Mouse (Mus musculus) stomach, postnatal 0 days (tissue): ENCODE data around the gene Nop16. TPM values are rescaled to one million over a fixed set of nuclear protein-coding genes. Genes with fewer than 3 reads are reported as not detected.

Source experiments
- ATAC-seq: fragments of 200-750 bp; cut with Nextera tagmentation; 2 replicates; pipeline ENCODE4 v1.8.0; 2017; ENCODE audit not compliant: low FRiP score, low TSS enrichment
- DNase-seq: peaks from one replicate; pipeline ENCODE4 v3.0.0-alpha.2; 2016; ENCODE audit warnings: low spot score
- H3K27ac ChIP-seq: fragments of 300-500 bp; sonication (generic); replicated peaks from 2 replicates; pipeline ENCODE4 v1.5.1; 2014; ENCODE audit warnings: mild to moderate bottlenecking, control low read depth
- H3K27me3 ChIP-seq: fragments of 300-500 bp; sonication (generic); 2 replicates; pipeline ENCODE4 v1.6.1; 2014; ENCODE audit warnings: low read length; ENCODE audit not compliant: control insufficient read depth, insufficient read depth
- H3K36me3 ChIP-seq: fragments of 300-500 bp; sonication (generic); 2 replicates; pipeline ENCODE4 v1.6.1; 2014; ENCODE audit warnings: low read length, mixed read lengths; ENCODE audit not compliant: control insufficient read depth, insufficient read depth
- H3K4me1 ChIP-seq: fragments of 300-500 bp; sonication (generic); replicated peaks from 2 replicates; pipeline ENCODE4 v1.6.1; 2014; ENCODE audit warnings: antibody characterized with exemption; ENCODE audit not compliant: control insufficient read depth, insufficient read depth
- H3K4me2 ChIP-seq: fragments of 300-500 bp; sonication (generic); replicated peaks from 2 replicates; pipeline ENCODE4 v1.6.1; 2014; ENCODE audit warnings: low read depth, mild to moderate bottlenecking, control low read depth, moderate library complexity
- H3K4me3 ChIP-seq: fragments of 300-500 bp; sonication (generic); 2 replicates; pipeline ENCODE4 v1.5.1; 2014; ENCODE audit warnings: low read depth, low read length, control low read depth
- H3K9ac ChIP-seq: fragments of 300-500 bp; sonication (generic); 2 replicates; pipeline ENCODE4 v1.6.1; 2014; ENCODE audit warnings: mild to moderate bottlenecking, low read length, control low read depth, mixed read lengths
- H3K9me3 ChIP-seq: fragments of 300-500 bp; sonication (generic); 2 replicates; pipeline ENCODE4 v1.6.1; 2016; ENCODE audit warnings: low read length; ENCODE audit not compliant: control insufficient read depth
- CTCF ChIP-seq: IDR thresholded peaks from 2 replicates; pipeline ENCODE4 v1.5.1; 2016; ENCODE audit warnings: antibody characterized with exemption, low read depth, mild to moderate bottlenecking, moderate library complexity
- EP300 ChIP-seq: optimal IDR thresholded peaks from 2 replicates; pipeline ENCODE3; 2016; ENCODE audit warnings: antibody characterized with exemption
- WGBS: fragments of 180-500 bp; shearing (Covaris S2); extraction: QIAGEN DNeasy Blood & Tissue Kit; methylation state at CpG from one replicate; pipeline ENCODE4 v1.1.7; 2014; 5-methylcytosine and 5-hydroxymethylcytosine counted together
- polyA plus RNA-seq: library from polyadenylated mRNA; unstranded; fragments of >200 nt; fragmentation: Nextera tagmentation; extraction: Ambion mirVana; gene quantifications from 2 replicates; pipeline ENCODE4 v1.2.1, GENCODE M21; 2015

The Nop16 gene
- polyA plus RNA-seq, 1 experiment from 2014 or later = 51.2 TPM

DNA sequence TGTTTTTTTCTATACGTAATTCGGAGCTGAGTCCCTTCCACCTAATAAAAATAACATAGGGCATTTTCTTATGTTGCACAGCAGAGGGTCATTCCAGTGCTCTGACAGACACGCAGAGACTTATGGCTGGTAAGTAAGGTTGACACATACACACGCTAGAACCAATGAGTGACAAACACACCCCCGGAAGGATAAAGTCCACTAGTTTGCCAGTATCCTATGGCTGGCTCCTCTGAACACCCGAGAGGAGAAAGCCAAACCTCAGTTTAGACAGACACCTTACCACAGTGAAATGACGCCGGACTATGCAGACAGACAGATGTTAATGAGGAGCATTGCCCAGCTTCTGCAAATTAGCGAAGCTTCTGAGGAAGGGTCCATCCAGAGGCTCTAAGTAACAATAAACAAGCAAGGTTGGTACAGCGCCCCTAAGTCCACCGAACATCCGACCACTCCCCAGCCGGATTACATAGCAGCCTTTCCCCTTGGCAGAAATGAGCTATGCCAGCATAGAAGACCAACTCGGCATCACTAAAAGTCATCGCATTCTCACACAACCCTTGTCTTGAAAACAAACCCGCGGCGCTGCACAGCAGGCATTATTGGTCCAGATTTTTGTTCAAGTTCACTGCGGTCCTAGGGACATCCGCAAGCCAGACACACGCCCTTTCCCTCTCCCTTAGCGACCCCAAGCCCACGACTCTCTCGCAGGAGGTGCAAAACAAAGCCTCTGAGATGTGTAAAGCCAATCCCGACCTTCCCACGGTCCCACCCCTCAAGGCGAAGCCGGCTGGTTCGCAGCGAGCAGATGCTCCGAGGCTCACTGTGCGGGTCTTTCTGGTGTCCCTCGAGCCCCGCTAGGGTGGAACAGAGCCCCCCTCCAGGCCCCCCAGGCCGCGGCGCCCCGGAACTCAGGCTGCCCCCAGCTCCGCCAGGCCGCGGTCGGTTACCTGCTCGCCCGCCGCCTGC is 25.4 kb downstream of the Nop16 start:
- peaks cover 13% of the 10 kb centered on the region for H3K36me3 ChIP-seq
- H3K27me3 ChIP-seq = no peaks in the 10 kb centered on the region
- peak overlapping the region; percentile 36; the same call in 1 of the 2 replicates for H3K27ac ChIP-seq
- 9% methylated on average over 45 of the region's 45 CpGs for WGBS
- TF ChIP-seq CTCF = no peak
- no peak for TF ChIP-seq EP300
- peak overlapping the region; percentile 95 for H3K4me3 ChIP-seq
- no peaks in the 10 kb centered on the region for H3K9me3 ChIP-seq
- H3K4me2 ChIP-seq = peak overlapping the region; percentile 75
- peaks cover 3% of the 10 kb centered on the region; the same call in 1 of the 2 replicates for H3K4me1 ChIP-seq
- ATAC-seq = peak; percentile 47; the same call in 1 of the 2 replicates
- H3K9ac ChIP-seq = peak overlapping the region; percentile 93
- DNase-seq = peak; percentile 35

GRCm38 (mm10) chr13:54562562-54562961 is 27.3 kb downstream of the Nop16 start:
- Histone ChIP-seq H3K4me2 (no peak overlapping the region), H3K27ac (no peak overlapping the region; the same call in 1 of the 2 replicates), H3K4me1 (peaks cover 3% of the 10 kb centered on the region; the same call in 1 of the 2 replicates), H3K9me3 (no peaks in the 10 kb centered on the region), H3K4me3 (no peak overlapping the region), H3K27me3 (no peaks in the 10 kb centered on the region), H3K36me3 (peaks cover 29% of the 10 kb centered on the region), H3K9ac (no peak overlapping the region)
- no peak for TF ChIP-seq CTCF
- no peak for TF ChIP-seq EP300
- DNase-seq = no peak
- no peak for ATAC-seq
- WGBS = 68% methylated on average over 7 of the region's 7 CpGs

GRCm38 (mm10) chr13:54560608-54561007 is 29.3 kb downstream of the Nop16 start:
- WGBS = 91% methylated on average over 7 of the region's 7 CpGs
- Histone ChIP-seq H3K9me3 (no peaks in the 10 kb centered on the region), H3K4me3 (no peak overlapping the region), H3K9ac (no peak overlapping the region), H3K36me3 (peaks cover 37% of the 10 kb centered on the region), H3K27ac (no peak overlapping the region), H3K4me2 (no peak overlapping the region), H3K4me1 (peaks cover 3% of the 10 kb centered on the region; the same call in 1 of the 2 replicates), H3K27me3 (no peaks in the 10 kb centered on the region)
- no peak for TF ChIP-seq EP300
- no peak for TF ChIP-seq CTCF
- no peak for ATAC-seq
- no peak for DNase-seq

DNA sequence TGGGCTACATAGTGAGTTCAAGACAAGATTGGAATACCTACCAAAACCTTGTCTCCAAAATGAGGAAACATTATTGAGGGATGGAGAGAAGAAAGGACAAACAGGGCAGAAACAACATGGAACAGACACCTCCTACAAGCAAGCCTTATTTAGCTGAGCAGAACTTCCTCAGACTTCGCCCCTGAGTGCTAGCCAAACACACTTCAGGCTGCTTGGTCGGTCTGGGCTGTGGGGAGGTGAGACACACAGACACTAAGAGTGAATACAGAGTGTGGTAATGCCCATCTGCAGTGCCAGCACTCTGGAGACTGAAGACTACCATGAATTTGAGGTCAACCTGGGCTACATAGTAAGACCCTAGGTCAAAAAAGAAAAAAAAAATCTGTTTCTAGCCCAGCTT is 30.2 kb downstream of the Nop16 start:
- TF ChIP-seq EP300 = no peak
- TF ChIP-seq CTCF = no peak
- 90% methylated on average over 2 of the region's 2 CpGs for WGBS
- Histone ChIP-seq H3K36me3 (peaks cover 38% of the 10 kb centered on the region), H3K4me1 (peaks cover 3% of the 10 kb centered on the region; the same call in 1 of the 2 replicates), H3K9ac (no peak overlapping the region), H3K9me3 (no peaks in the 10 kb centered on the region), H3K27me3 (no peaks in the 10 kb centered on the region), H3K4me3 (no peak overlapping the region), H3K27ac (no peak overlapping the region), H3K4me2 (no peak overlapping the region)
- ATAC-seq (no peak), DNase-seq (no peak)

DNA sequence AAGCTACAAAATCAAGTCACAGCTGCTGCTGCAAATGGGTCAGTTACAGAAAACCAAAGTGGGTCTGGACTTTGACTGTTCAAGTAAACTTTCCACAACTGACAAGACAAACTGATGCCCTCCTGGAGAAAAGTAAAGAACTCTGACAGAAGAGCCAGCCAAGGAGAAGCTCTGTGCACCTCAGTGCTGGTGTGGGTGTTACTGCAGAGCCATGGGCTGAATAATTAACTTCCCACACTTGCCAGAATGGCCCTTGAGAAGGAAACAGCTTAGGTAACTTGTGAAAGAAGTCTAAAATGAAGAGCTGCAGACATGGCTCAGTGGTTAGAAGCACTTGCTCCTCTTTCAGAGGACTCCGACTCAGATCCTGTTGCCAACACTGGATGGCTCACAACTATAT is 32.2 kb downstream of the Nop16 start:
- Histone ChIP-seq H3K4me1 (no peaks in the 10 kb centered on the region), H3K4me3 (no peak overlapping the region), H3K27ac (no peak overlapping the region), H3K36me3 (peaks cover 41% of the 10 kb centered on the region), H3K4me2 (no peak overlapping the region), H3K27me3 (no peaks in the 10 kb centered on the region), H3K9me3 (no peaks in the 10 kb centered on the region), H3K9ac (no peak overlapping the region)
- DNase-seq (no peak), ATAC-seq (no peak)
- no peak for TF ChIP-seq CTCF
- no peak for TF ChIP-seq EP300
- 96% methylated on average over 1 of the region's 1 CpGs for WGBS

GRCm38 (mm10) chr13:54556796-54557195 is 33.1 kb downstream of the Nop16 start:
- H3K36me3 ChIP-seq = peaks cover 41% of the 10 kb centered on the region
- H3K4me2 ChIP-seq = no peak overlapping the region
- H3K4me1 ChIP-seq = no peaks in the 10 kb centered on the region
- H3K9me3 ChIP-seq = no peaks in the 10 kb centered on the region
- no peak for ATAC-seq
- WGBS = 89% methylated on average over 3 of the region's 3 CpGs
- no peak for DNase-seq
- H3K27ac ChIP-seq = no peak overlapping the region
- H3K4me3 ChIP-seq = no peak overlapping the region
- TF ChIP-seq CTCF (no peak), EP300 (no peak)
- H3K9ac ChIP-seq = no peak overlapping the region
- no peaks in the 10 kb centered on the region for H3K27me3 ChIP-seq
